In the genomic region with DNA sequence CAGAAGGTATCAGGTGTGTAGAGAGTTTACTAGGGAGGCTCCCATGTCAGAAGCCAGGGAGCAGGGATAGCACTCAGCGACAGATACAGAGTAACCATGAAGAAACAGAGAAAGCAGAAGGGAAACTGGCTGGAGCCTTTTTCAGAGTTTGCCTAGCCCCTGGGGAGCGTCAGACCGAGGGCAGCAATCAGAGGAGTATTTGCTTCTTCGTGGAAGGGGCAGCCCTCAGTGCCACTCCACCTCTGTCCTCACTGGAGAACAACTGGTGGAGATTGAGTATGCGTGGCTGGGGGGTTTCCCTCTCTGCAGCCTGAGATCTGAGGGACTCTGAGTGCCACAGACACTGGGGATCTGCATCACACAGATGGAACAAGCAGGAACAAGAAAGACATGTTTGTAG, we compare ENCODE assay signal across 27 mouse cellular contexts. TPM values are rescaled to one million over a fixed set of nuclear protein-coding genes. Genes with fewer than 3 reads are reported as not detected.
DNase-seq lines count a peak whose midpoint lies in the region; ATAC-seq lines count a peak whose summit lies in the region.
"Had no signal": no experiment of that assay in that cellular context is flagged by ENCODE, and none has a peak within 500 bp of the region (broad histone marks: within the 10 kb centered on the region; RNA-seq: fewer than 3 reads in every experiment).

No protein-coding gene starts in this region.

- H3K36me3 ChIP-seq in splenic B cell, adult 2 months (ENCODE audit: control insufficient read depth, insufficient read depth, low read length, poor library complexity, severe bottlenecking), result no peaks in the 10 kb centered on the region
- H3K36me3 ChIP-seq: embryonic facial prominence, embryonic 13.5 days; embryonic facial prominence, embryonic 15.5 days; forebrain, embryonic 10.5 days; forebrain, embryonic 12.5 days; G1E had no signal

- peak; percentile 29 for ATAC-seq in granulocyte monocyte progenitor cell, adult 5-6 weeks (replicated peaks; ENCODE audit: poor library complexity, severe bottlenecking)
- ATAC-seq: activated CD4-positive, CD25-positive, alpha-beta regulatory T cell, adult 4 months; forebrain, embryonic 14.5 days; forebrain, embryonic 16.5 days; Patski had no signal

- intact Hi-C loops in heart, postnatal 10 days (cut with DNase I), result no loop called here

- no peaks in the 10 kb centered on the region for H3K27me3 ChIP-seq in splenic B cell, adult 2 months (ENCODE audit: control insufficient read depth, insufficient read depth, low read length, poor library complexity, severe bottlenecking)
- H3K27me3 ChIP-seq: embryonic facial prominence, embryonic 13.5 days; embryonic facial prominence, embryonic 15.5 days; forebrain, embryonic 12.5 days; Patski had no signal

- DNase-seq in heart, adult 11 months, result peak; percentile 79
- no peak for DNase-seq in heart, postnatal 10 days
- DNase-seq in splenic B cell, adult 2 months (ENCODE audit: low read depth, low spot score), result peak; percentile 3
- no peak for DNase-seq in testis, postnatal 10 days (ENCODE audit: low spot score)
- no peak for DNase-seq in c-Kit-positive CD71-positive TER-119-positive erythroid progenitor cells, embryonic 14.5 days (ENCODE audit: low spot score)
- DNase-seq: adrenal gland, adult 8-10 months; adrenal gland, postnatal 14 days; adrenal gland, postnatal 36 days; cerebellum, adult 11 months; cerebellum, adult 18-20 months; cerebellum, adult 8-10 months; cerebellum, adult 9-11 months; cerebellum, postnatal 14 days; cerebellum, postnatal 36 days; embryo, embryonic 11 days had no signal

RNA-seq across cellular contexts. Expression of a gene that starts 17.9 kb away (rescaled TPM):
- not detected for total RNA-seq in heart, postnatal 10 days (2021)
- total RNA-seq in granulocyte monocyte progenitor cell, adult 5-6 weeks (2014; fragmentation: Nextera tagmentation), result not detected in 2 replicates
- not detected in 2 replicates for total RNA-seq in granulocyte monocyte progenitor cell, adult 5-6 weeks (2017)
- total RNA-seq: adrenal gland, adult 18-20 months; adrenal gland, adult 8-10 months; adrenal gland, postnatal 14 days; adrenal gland, postnatal 36 days; common myeloid progenitor, adult 5-6 weeks; G1E had no signal

Comparison
In these comparisons a context has a peak if more than half of its experiments do, and no peak if none do; other contexts are left out.
1. DNase-seq: peak in heart, adult 11 months (single experiment) and splenic B cell, adult 2 months (single experiment); none in heart, postnatal 10 days (0 of 2), testis, postnatal 10 days (single experiment) and c-Kit-positive CD71-positive TER-119-positive erythroid progenitor cells, embryonic 14.5 days (single experiment).